Mouse (Mus musculus): ENCODE data around the gene Pex16.

The Pex16 gene

DNA sequence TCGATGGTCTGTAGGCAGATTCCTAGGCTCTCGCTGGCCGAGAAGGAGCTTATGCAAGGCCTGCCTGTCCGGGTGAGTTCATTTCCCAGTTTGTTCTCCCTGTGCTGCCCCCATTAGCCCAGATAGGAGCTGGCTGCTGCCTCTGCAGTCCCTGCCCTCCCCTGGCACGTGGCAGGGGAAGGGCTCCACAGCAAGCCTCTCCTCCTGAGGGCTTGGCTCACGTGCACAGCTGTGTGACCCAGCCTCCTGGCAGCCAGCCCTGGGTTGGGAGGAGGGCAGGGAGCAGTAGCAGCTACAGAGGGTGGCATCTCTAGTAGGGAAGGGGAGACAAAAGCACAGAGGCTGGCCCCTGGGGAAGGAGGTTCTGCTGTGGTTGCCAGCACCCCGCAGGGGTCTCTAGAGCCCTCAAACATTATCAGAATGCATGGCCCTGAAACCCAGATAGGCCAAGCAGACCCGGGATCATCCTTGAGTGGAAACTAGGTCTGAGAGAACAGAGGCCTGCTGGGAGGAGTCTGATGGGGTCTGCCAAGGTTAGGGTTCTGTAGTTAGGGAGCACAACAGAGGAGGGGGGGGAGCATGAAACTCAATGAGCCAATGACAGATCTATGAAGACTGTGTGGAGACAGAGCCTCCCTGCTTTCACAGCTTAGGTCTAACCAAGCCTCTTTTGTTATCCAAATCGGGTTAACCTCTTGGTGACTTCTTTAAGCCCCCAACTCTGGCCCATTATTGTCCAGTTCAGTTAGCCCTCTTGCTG, 49.4 kb downstream of the Pex16 start:
- no peak for DNase-seq

DNA sequence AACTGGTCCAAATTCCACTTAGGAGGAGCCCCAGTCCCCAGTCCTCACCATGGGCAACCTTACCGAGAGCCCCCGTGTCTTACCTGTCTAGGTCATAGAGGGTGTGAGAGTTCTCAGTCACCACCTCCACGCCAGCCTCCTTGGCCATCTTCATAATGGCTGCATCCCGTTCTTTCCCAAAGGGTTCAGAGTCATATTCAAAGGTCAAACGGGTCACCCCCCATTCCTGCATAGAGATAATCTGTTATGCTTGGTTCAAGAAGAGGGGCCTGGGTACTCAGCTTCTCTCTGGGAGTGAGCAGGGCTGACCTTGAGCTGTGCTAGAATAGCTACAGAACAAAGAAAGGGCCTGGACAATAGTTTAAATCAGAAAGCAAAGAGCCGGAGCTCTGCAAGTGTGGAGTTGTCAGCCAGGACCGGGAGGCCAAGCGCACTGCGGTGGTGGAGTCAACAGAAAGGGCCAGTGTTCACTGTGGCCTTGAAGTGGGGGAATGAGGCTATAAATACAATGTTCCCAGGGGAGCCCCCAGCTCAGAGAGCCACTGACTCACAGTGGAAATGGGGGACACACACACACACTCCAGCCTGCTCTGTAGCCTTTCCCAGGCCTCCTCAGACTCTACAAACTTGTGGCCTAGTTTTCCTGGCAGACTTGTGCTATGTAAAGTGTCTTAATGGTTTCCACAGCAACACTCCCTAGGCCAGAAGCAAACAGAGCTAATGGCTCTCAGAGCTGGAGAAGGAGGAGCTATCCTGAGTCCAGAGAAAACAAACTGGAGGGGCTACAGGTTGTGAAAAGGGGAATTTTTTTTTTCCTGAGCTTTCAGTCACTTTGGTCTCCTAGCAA, 50.2 kb downstream of the Pex16 start:
- DNase-seq: no peak

DNA sequence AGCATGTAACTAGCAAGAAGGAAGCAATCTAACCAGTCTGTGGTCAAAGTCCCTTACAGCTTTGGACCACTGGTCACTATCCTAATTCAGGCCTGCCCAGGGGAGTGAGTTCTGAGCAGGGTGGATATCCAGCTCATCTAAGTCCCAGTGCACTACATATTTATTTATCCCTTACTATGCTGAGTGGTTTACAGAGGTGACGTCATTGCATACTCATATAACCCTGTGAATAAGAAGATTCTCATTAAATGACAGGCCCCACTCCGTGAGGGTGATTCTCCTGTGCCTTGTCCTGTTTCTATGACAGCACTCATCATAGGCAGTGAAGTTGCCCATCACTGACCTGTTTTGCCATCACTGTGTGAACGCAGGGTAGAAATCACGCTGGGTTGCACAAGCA, 50.9 kb downstream of the Pex16 start:
- DNase-seq: no peak

DNA sequence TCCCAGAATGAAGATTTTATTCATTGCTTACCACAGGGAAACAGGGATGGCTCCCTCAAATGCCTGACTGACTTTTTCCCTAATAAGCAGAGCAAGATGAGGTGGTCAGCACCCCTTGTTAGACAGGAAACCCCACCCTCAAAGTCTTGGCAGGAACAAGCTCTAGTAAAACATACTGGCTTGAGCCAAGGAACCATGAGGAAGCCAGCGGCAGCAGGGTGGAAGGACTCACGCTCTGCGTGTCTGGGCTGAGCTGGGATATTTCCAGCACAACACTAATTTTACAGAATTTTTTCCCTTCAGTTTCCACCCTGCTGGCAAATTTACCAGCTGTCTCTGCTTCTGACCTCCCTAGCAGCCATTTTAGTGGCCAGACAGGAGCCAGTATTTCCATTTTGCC, 52.0 kb downstream of the Pex16 start:
- no peak for DNase-seq

DNA sequence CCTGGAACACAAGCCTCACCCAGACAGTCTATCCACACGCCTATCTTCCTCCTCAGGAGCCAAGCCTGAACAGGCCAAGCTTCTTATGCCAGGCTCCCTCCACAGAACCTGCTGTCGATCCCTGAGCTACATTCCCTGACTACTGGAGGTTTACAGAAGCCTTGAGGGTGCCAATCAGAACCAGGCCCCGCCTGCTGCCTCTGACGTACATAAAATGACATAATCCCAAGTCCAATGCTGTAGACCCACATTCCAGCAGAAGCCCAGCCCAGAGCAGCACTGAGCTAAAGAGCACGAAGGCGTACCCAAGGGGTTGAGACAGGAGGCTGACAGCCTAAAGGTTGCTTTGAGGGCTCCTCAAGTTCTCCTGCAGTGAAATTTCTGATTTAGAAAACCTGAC, 53.4 kb downstream of the Pex16 start:
- DNase-seq: no peak

DNA sequence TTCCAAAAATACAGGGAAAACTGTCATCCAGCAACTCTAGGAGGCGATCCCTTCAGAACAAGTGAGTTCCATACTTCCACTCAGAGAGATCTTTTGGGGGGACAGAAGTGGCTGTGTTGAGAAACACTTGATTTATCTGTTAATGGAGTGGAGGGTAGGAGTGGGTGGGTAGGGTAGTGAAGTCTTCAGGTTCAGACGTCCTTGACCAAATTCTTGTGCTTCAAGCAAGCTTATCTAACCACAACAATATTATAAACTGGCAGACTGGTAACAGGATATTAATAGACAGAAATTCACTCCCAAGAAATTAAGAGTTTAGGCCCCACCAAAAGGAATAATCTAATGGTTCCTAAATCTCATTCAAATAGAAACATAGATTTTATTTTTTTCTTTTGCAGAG, 55.6 kb downstream of the Pex16 start:
- no peak for DNase-seq
